Mouse (Mus musculus): ENCODE measurements at regions not wholly inside any gene's neighbourhood (a gene's known extent, or its start where the extent isn't known, plus 50 kb on each side); places are given as distances from the start of the nearest gene placed in this dataset.

- H3K4me2 ChIP-seq (ENCODE audit: low read depth, low read length, severe bottlenecking): no peak overlapping the region
- H3K9ac ChIP-seq (ENCODE audit: low read length): no peak overlapping the region
- no peak for DNase-seq (ENCODE audit: low spot score)
- 84% methylated on average over 8 of the region's 8 CpGs for WGBS
- no peak for ATAC-seq (replicated peaks; ENCODE audit: low FRiP score)
- no peaks in the 10 kb centered on the region for H3K4me1 ChIP-seq (replicated peaks; ENCODE audit: control insufficient read depth, insufficient read depth, low read length)
- no peak overlapping the region for H3K27ac ChIP-seq (ENCODE audit: low read depth, low read length)
- no peak overlapping the region for H3K4me3 ChIP-seq (ENCODE audit: low read depth, low read length)
- no peaks in the 10 kb centered on the region for H3K9me3 ChIP-seq (ENCODE audit: control insufficient read depth, low read length)
- no peaks in the 10 kb centered on the region for H3K27me3 ChIP-seq (ENCODE audit: control insufficient read depth, insufficient read depth, low read length)
- H3K36me3 ChIP-seq (ENCODE audit: control insufficient read depth, insufficient read depth, low read length): no peaks in the 10 kb centered on the region
Observed at GRCm38 (mm10) chr6:100366231-100366630, 78.9 kb upstream of the Rybp start.

- no peak for ATAC-seq (replicated peaks; ENCODE audit: low FRiP score)
- H3K4me1 ChIP-seq (replicated peaks; ENCODE audit: control insufficient read depth, insufficient read depth, low read length): no peaks in the 10 kb centered on the region
- WGBS: 83% methylated on average over 4 of the region's 4 CpGs
- H3K27me3 ChIP-seq (ENCODE audit: control insufficient read depth, insufficient read depth, low read length): no peaks in the 10 kb centered on the region
- H3K9me3 ChIP-seq (ENCODE audit: control insufficient read depth, low read length): no peaks in the 10 kb centered on the region
- DNase-seq (ENCODE audit: low spot score): no peak
- no peaks in the 10 kb centered on the region for H3K36me3 ChIP-seq (ENCODE audit: control insufficient read depth, insufficient read depth, low read length)
- H3K4me3 ChIP-seq (ENCODE audit: low read depth, low read length): no peak overlapping the region
- no peak overlapping the region for H3K4me2 ChIP-seq (ENCODE audit: low read depth, low read length, severe bottlenecking)
- H3K27ac ChIP-seq (ENCODE audit: low read depth, low read length): no peak overlapping the region
- no peak overlapping the region for H3K9ac ChIP-seq (ENCODE audit: low read length)
Observed at GRCm38 (mm10) chr6:100365791-100366190, 78.5 kb upstream of the Rybp start.

GRCm38 (mm10) chr6:100363683-100364082 lies 76.4 kb upstream of the Rybp start:
- H3K27me3 ChIP-seq (ENCODE audit: control insufficient read depth, insufficient read depth, low read length): no peaks in the 10 kb centered on the region
- H3K4me2 ChIP-seq (ENCODE audit: low read depth, low read length, severe bottlenecking): no peak overlapping the region
- no peaks in the 10 kb centered on the region for H3K9me3 ChIP-seq (ENCODE audit: control insufficient read depth, low read length)
- no peaks in the 10 kb centered on the region for H3K36me3 ChIP-seq (ENCODE audit: control insufficient read depth, insufficient read depth, low read length)
- DNase-seq (ENCODE audit: low spot score): no peak
- no peak overlapping the region for H3K4me3 ChIP-seq (ENCODE audit: low read depth, low read length)
- no peak overlapping the region for H3K27ac ChIP-seq (ENCODE audit: low read depth, low read length)
- H3K4me1 ChIP-seq (replicated peaks; ENCODE audit: control insufficient read depth, insufficient read depth, low read length): no peaks in the 10 kb centered on the region
- no peak overlapping the region for H3K9ac ChIP-seq (ENCODE audit: low read length)
- 59% methylated on average over 5 of the region's 5 CpGs for WGBS
- no peak for ATAC-seq (replicated peaks; ENCODE audit: low FRiP score)

GRCm38 (mm10) chr6:100356617-100357399 lies 69.5 kb upstream of the Rybp start:
- no peaks in the 10 kb centered on the region for H3K4me1 ChIP-seq (replicated peaks; ENCODE audit: control insufficient read depth, insufficient read depth, low read length)
- H3K4me3 ChIP-seq (ENCODE audit: low read depth, low read length): no peak overlapping the region
- H3K4me2 ChIP-seq (ENCODE audit: low read depth, low read length, severe bottlenecking): no peak overlapping the region
- H3K9me3 ChIP-seq (ENCODE audit: control insufficient read depth, low read length): no peaks in the 10 kb centered on the region
- no peaks in the 10 kb centered on the region for H3K36me3 ChIP-seq (ENCODE audit: control insufficient read depth, insufficient read depth, low read length)
- no peaks in the 10 kb centered on the region for H3K27me3 ChIP-seq (ENCODE audit: control insufficient read depth, insufficient read depth, low read length)
- H3K27ac ChIP-seq (ENCODE audit: low read depth, low read length): no peak overlapping the region
- DNase-seq (ENCODE audit: low spot score) (no peak), ATAC-seq (replicated peaks; ENCODE audit: low FRiP score) (no peak)
- no peak overlapping the region for H3K9ac ChIP-seq (ENCODE audit: low read length)
- 86% methylated on average over 11 of the region's 11 CpGs for WGBS

- H3K27ac ChIP-seq (ENCODE audit: low read depth, low read length): no peak overlapping the region
- H3K36me3 ChIP-seq (ENCODE audit: control insufficient read depth, insufficient read depth, low read length): no peaks in the 10 kb centered on the region
- WGBS: 66% methylated on average over 9 of the region's 9 CpGs
- no peak overlapping the region for H3K4me2 ChIP-seq (ENCODE audit: low read depth, low read length, severe bottlenecking)
- no peaks in the 10 kb centered on the region for H3K27me3 ChIP-seq (ENCODE audit: control insufficient read depth, insufficient read depth, low read length)
- H3K9me3 ChIP-seq (ENCODE audit: control insufficient read depth, low read length): no peaks in the 10 kb centered on the region
- no peak overlapping the region for H3K9ac ChIP-seq (ENCODE audit: low read length)
- no peak for DNase-seq (ENCODE audit: low spot score)
- no peaks in the 10 kb centered on the region for H3K4me1 ChIP-seq (replicated peaks; ENCODE audit: control insufficient read depth, insufficient read depth, low read length)
- ATAC-seq (replicated peaks; ENCODE audit: low FRiP score): no peak
- no peak overlapping the region for H3K4me3 ChIP-seq (ENCODE audit: low read depth, low read length)
Observed at GRCm38 (mm10) chr6:100355858-100356257, 68.6 kb upstream of the Rybp start.

GRCm38 (mm10) chr6:100347481-100347880 lies 60.2 kb upstream of the Rybp start:
- H3K4me3 ChIP-seq (ENCODE audit: low read depth, low read length): no peak overlapping the region
- H3K27ac ChIP-seq (ENCODE audit: low read depth, low read length): no peak overlapping the region
- DNase-seq (ENCODE audit: low spot score): no peak
- no peak for ATAC-seq (replicated peaks; ENCODE audit: low FRiP score)
- H3K27me3 ChIP-seq (ENCODE audit: control insufficient read depth, insufficient read depth, low read length): no peaks in the 10 kb centered on the region
- no peaks in the 10 kb centered on the region for H3K4me1 ChIP-seq (replicated peaks; ENCODE audit: control insufficient read depth, insufficient read depth, low read length)
- H3K4me2 ChIP-seq (ENCODE audit: low read depth, low read length, severe bottlenecking): no peak overlapping the region
- no peak overlapping the region for H3K9ac ChIP-seq (ENCODE audit: low read length)
- H3K36me3 ChIP-seq (ENCODE audit: control insufficient read depth, insufficient read depth, low read length): no peaks in the 10 kb centered on the region
- WGBS: 86% methylated on average over 7 of the region's 7 CpGs
- H3K9me3 ChIP-seq (ENCODE audit: control insufficient read depth, low read length): no peaks in the 10 kb centered on the region

- WGBS: 81% methylated on average over 3 of the region's 3 CpGs
- no peaks in the 10 kb centered on the region for H3K27me3 ChIP-seq (ENCODE audit: control insufficient read depth, insufficient read depth, low read length)
- DNase-seq (ENCODE audit: low spot score) (no peak), ATAC-seq (replicated peaks; ENCODE audit: low FRiP score) (no peak)
- no peak overlapping the region for H3K4me2 ChIP-seq (ENCODE audit: low read depth, low read length, severe bottlenecking)
- no peak overlapping the region for H3K27ac ChIP-seq (ENCODE audit: low read depth, low read length)
- H3K4me1 ChIP-seq (replicated peaks; ENCODE audit: control insufficient read depth, insufficient read depth, low read length): no peaks in the 10 kb centered on the region
- no peaks in the 10 kb centered on the region for H3K9me3 ChIP-seq (ENCODE audit: control insufficient read depth, low read length)
- H3K36me3 ChIP-seq (ENCODE audit: control insufficient read depth, insufficient read depth, low read length): no peaks in the 10 kb centered on the region
- H3K9ac ChIP-seq (ENCODE audit: low read length): no peak overlapping the region
- H3K4me3 ChIP-seq (ENCODE audit: low read depth, low read length): no peak overlapping the region
Observed at GRCm38 (mm10) chr6:100345073-100345472, 57.8 kb upstream of the Rybp start.

GRCm38 (mm10) chr6:100341305-100342290 lies 54.3 kb upstream of the Rybp start:
- ATAC-seq (replicated peaks; ENCODE audit: low FRiP score): no peak
- Histone ChIP-seq H3K4me2 (ENCODE audit: low read depth, low read length, severe bottlenecking) (no peak overlapping the region), H3K4me1 (replicated peaks; ENCODE audit: control insufficient read depth, insufficient read depth, low read length) (peaks cover 3% of the 10 kb centered on the region), H3K27ac (ENCODE audit: low read depth, low read length) (no peak overlapping the region), H3K27me3 (ENCODE audit: control insufficient read depth, insufficient read depth, low read length) (peaks cover 15% of the 10 kb centered on the region), H3K9ac (ENCODE audit: low read length) (no peak overlapping the region), H3K36me3 (ENCODE audit: control insufficient read depth, insufficient read depth, low read length) (no peaks in the 10 kb centered on the region), H3K9me3 (ENCODE audit: control insufficient read depth, low read length) (no peaks in the 10 kb centered on the region), H3K4me3 (ENCODE audit: low read depth, low read length) (no peak overlapping the region)
- no peak for DNase-seq (ENCODE audit: low spot score)
- 53% methylated on average over 13 of the region's 13 CpGs for WGBS

Data from forebrain, embryonic 11.5 days (tissue).